Mouse (Mus musculus) small intestine, adult 2 months (tissue): Measurements from ENCODE around the gene Tmcc2. TPM values are rescaled to one million over a fixed set of nuclear protein-coding genes. Genes with fewer than 3 reads are reported as not detected.

Experiments used
- H3K27ac ChIP-seq: fragments of 200-500 bp; 2 replicates; pipeline ENCODE4 v1.5.1; 2012; ENCODE audit warnings: low read depth, low read length, control low read depth, inconsistent platforms; ENCODE audit not compliant: insufficient read depth
- H3K27me3 ChIP-seq: fragments of 200-500 bp; 2 replicates; pipeline ENCODE4 v1.6.1; 2012; ENCODE audit warnings: mild to moderate bottlenecking, moderate library complexity, low read length, inconsistent platforms; ENCODE audit not compliant: control insufficient read depth, insufficient read depth
- H3K36me3 ChIP-seq: fragments of 200-500 bp; 2 replicates; pipeline ENCODE4 v1.6.1; 2012; ENCODE audit warnings: mild to moderate bottlenecking, low read length, control low read depth, inconsistent platforms; ENCODE audit not compliant: control insufficient read depth, insufficient read depth
- H3K4me1 ChIP-seq: fragments of 200-500 bp; 2 replicates; pipeline ENCODE4 v1.6.1; 2012; ENCODE audit warnings: low read length, inconsistent platforms, mixed read lengths; ENCODE audit not compliant: control insufficient read depth, insufficient read depth, insufficient read length
- H3K4me3 ChIP-seq: fragments of 200-500 bp; 2 replicates; pipeline ENCODE4 v1.5.1; 2012; ENCODE audit warnings: low read depth, mild to moderate bottlenecking, control low read depth, inconsistent platforms, low read length, moderate library complexity
- CTCF ChIP-seq: fragments of 200-500 bp; IDR thresholded peaks from 2 replicates; pipeline ENCODE4 v1.5.1; 2012; ENCODE audit warnings: low read depth, mild to moderate bottlenecking, control low read depth, inconsistent platforms, low read length, moderate library complexity, mixed read lengths; ENCODE audit not compliant: insufficient replicate concordance, insufficient read length; ENCODE audit errors: extremely low read depth
- POLR2A ChIP-seq: fragments of 200-500 bp; IDR thresholded peaks from 2 replicates; pipeline ENCODE4 v1.6.1; 2012; ENCODE audit warnings: low read depth, mild to moderate bottlenecking, control low read depth, inconsistent platforms, low read length, moderate library complexity
- WGBS: fragments of 180-500 bp; shearing (Covaris S2); methylation state at CpG from one replicate; pipeline ENCODE4 v1.1.7; 2018; 5-methylcytosine and 5-hydroxymethylcytosine counted together
- polyA plus RNA-seq: library from polyadenylated mRNA; depleted of rRNA; stranded (reverse); fragments of >200 nt; gene quantifications from 2 replicates; pipeline ENCODE4 v1.2.3, GENCODE M21; 2012

The Tmcc2 gene
- polyA plus RNA-seq, 1 experiment, result 3.8 TPM

DNA sequence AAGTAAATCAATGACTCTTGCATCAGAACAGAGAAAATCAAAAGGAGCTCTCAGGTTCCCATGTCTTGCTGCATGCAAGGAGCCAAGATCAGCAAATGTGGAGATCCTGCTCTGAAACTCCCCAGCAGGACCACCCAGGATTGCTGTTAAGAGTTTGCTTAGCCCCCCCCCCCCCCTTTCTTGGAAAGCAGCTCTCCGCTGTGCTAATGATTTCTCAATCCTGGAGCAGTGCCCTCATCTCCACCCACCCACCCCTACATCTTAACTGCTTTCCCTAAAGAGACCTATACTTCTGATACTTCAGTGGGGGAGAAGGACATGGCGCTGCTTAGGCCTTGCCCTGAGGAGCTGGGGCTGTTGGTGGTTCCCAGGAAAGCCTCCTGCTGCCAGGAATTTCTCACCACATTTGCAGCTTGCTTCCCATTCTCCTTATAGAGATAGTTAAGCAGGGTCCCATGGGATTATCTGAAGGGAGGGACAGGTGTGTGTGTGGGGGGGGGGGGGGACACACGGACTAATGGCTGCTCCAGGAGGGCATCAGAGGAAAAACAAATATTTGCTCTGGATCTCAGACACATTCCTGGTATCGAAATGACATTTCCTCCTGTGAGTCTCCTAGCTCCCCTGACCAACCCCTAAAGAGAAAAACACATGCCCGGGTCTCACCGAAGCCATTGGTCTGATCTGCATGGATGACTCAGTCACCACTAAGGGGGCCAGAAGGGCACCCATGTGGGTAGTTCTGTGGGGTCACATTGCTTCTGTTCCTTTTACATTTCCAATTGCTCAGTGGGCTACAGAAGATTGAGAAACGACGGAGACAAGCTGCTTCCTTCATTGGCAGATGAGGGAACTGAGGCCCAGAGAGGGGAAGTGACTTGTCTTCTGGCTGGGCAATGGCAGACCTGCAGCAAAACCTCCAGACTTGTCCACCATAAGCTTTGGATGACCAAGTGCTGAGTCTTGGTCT, 72.9 kb downstream of the Tmcc2 start:
- Histone ChIP-seq H3K4me1 (peaks cover 38% of the 10 kb centered on the region), H3K27ac (peak overlapping the region; percentile 89), H3K27me3 (no peaks in the 10 kb centered on the region), H3K36me3 (peaks cover 26% of the 10 kb centered on the region), H3K4me3 (peak overlapping the region; percentile 54)
- 20% methylated on average over 8 of the region's 8 CpGs for WGBS
- TF ChIP-seq POLR2A (no peak), CTCF (no peak)

DNA sequence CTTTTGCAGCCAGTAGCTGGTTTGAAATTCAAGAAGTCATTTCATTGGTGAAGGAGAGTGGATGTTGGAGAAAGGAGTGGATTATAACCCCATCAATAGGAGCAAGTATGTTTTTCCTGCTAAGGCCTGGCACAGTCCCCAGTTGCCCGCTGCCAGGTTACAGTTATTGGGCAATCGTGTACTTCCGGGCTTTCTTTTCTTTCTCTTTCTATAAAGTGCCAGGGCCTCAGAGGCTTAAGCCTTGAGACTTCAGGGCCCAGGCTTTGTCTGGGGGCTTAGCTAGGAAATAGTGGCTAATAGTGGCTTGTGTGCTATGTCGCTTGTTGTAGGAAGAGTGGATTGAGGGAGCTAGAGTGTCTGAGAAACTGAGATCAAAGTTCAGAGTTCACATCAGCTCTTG, 73.7 kb downstream of the Tmcc2 start:
- peaks cover 21% of the 10 kb centered on the region for H3K36me3 ChIP-seq
- H3K27ac ChIP-seq, result peak overlapping the region; percentile 89
- WGBS, result 15% methylated on average over 4 of the region's 4 CpGs
- H3K27me3 ChIP-seq, result no peaks in the 10 kb centered on the region
- H3K4me1 ChIP-seq, result peaks cover 35% of the 10 kb centered on the region
- peak overlapping the region; percentile 44 for H3K4me3 ChIP-seq
- TF ChIP-seq CTCF (no peak), POLR2A (no peak)

DNA sequence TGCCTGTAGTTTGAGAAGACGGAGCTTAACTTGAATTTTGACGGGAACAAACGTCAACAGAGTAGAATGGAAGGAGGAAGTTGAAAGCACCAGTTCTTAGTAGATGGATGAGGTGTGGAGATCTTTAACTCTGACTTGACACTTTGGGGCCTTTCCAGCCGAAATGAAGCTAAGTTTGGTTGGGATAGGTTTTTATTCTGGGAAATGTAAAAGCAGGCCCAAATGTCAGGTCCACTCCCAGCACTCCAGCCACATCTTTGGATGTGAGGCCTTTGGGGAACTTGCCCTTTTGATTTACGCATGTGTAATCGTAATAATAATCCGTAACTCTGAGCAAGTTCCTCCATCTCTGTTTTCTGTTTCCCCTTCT, 74.5 kb downstream of the Tmcc2 start:
- WGBS, result 11% methylated on average over 7 of the region's 7 CpGs
- Histone ChIP-seq H3K27me3 (no peaks in the 10 kb centered on the region), H3K36me3 (peaks cover 16% of the 10 kb centered on the region), H3K4me1 (peaks cover 30% of the 10 kb centered on the region), H3K27ac (peak overlapping the region; percentile 89), H3K4me3 (peak overlapping the region; percentile 77)
- no peak for TF ChIP-seq CTCF
- no peak for TF ChIP-seq POLR2A

DNA sequence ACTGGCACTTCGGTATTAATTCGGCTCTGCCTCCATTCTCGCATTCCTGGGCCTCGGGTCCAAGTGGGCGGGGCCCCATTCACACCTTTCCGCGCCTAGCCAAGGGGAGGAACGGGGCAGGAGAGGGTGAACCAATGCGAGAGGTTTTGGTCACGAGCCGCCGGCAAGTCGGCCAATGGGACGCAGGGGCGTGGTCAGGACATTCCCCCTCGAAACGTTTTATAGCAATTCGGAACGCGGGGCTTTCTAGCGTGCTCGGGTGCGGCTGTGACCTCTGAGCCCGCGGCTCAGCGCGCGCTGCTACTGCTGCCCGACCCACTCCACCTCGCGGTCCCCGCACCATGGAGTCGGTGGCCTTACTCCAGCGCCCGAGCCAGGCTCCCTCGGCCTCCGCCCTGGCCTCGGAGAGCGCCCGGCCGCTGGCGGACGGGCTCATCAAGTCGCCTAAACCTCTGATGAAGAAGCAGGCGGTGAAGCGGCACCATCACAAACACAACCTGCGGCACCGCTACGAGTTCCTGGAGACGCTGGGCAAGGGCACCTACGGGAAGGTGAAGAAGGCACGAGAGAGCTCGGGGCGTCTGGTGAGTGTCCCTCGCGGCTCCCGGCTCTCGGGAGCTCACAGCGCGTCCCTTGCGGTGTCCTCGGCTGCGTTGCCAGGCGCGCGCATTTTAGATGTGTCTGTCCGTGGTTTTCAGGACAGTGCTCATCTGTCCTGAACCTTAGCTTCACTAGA, 75.0 kb downstream of the Tmcc2 start, which contains the start of gene Nuak2:
Gene Nuak2 (plus strand): TSS at position 238 of the 736 bp plus-strand sequence.
- TF ChIP-seq CTCF (no peak), POLR2A (peak; percentile 91)
- peak within 1 kb of the TSS; percentile 89 for H3K27ac ChIP-seq

DNA sequence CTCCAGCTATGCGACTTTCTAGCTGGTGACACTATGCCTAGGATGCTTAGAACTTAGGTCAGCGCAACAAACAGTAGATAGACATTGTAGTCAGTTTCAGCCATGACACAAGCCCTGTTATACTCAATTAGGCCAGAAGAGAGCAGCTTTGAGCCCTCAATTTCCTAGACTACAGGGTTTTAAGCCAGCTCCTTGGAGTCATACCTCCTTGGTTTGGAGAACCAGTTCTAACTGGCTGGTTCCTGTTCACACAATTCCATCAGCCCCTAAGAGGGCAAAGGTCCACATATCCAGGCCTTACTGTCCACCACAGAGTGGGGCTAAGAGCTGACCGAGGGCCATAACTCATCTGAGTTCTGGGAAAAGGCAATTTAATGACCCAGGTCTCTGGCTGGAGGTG, 78.4 kb downstream of the Tmcc2 start:
- no peaks in the 10 kb centered on the region for H3K36me3 ChIP-seq
- 40% methylated on average over 3 of the region's 3 CpGs for WGBS
- peaks cover 9% of the 10 kb centered on the region for H3K4me1 ChIP-seq
- TF ChIP-seq CTCF, result peak; percentile 21; the same call in 1 of the 2 replicates
- TF ChIP-seq POLR2A, result no peak
- H3K27ac ChIP-seq, result no peak overlapping the region
- H3K27me3 ChIP-seq, result no peaks in the 10 kb centered on the region
- H3K4me3 ChIP-seq, result no peak overlapping the region

More for the DNA sequence above, 75.0 kb downstream of the Tmcc2 start, which contains the start of gene Nuak2:
- peaks cover 16% of the 10 kb centered on the region for H3K36me3 ChIP-seq
- peaks cover 28% of the 10 kb centered on the region for H3K4me1 ChIP-seq
- H3K4me3 ChIP-seq, result peak within 1 kb of the TSS; percentile 77
- 1% methylated on average over 67 of the region's 67 CpGs for WGBS
- no peaks in the 10 kb centered on the region for H3K27me3 ChIP-seq

DNA sequence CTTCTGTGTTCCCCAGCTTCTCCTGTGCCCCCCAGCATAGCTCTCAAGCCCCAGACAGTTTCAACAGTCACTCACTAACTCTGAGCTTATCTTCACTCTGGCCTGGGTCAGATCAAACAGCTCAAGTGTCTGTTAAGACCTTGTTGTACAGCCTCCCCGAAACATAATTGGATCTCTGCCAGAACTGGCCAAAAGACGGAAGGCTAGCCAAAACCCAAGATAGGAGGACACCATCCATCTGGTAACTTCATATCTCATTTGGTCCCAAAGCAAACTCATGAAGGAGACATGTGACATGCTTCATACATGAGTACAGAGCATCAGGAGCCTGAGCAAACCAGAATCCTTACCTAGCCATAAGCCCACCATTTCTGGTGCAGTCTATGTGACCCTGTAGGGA, 79.0 kb downstream of the Tmcc2 start:
- H3K27ac ChIP-seq, result no peak overlapping the region
- WGBS, result 25% methylated on average over 2 of the region's 2 CpGs
- H3K36me3 ChIP-seq, result no peaks in the 10 kb centered on the region
- H3K27me3 ChIP-seq, result no peaks in the 10 kb centered on the region
- no peak overlapping the region for H3K4me3 ChIP-seq
- H3K4me1 ChIP-seq, result peaks cover 9% of the 10 kb centered on the region
- no peak for TF ChIP-seq POLR2A
- TF ChIP-seq CTCF, result no peak
